Mouse (Mus musculus) megakaryocyte-erythroid progenitor cell, adult 5 weeks (primary cell): ENCODE measurements around the gene Olfr1487. TPM values are rescaled to one million over a fixed set of nuclear protein-coding genes. Genes with fewer than 3 reads are reported as not detected.

ENCODE experiments used
- polyA plus RNA-seq: library from polyadenylated mRNA; stranded (reverse); fragments of >175 nt; gene quantifications from 2 replicates; pipeline ENCODE4 v1.2.3, GENCODE M21; 2012

The Olfr1487 gene
- not detected in 2 replicates for polyA plus RNA-seq

DNA sequence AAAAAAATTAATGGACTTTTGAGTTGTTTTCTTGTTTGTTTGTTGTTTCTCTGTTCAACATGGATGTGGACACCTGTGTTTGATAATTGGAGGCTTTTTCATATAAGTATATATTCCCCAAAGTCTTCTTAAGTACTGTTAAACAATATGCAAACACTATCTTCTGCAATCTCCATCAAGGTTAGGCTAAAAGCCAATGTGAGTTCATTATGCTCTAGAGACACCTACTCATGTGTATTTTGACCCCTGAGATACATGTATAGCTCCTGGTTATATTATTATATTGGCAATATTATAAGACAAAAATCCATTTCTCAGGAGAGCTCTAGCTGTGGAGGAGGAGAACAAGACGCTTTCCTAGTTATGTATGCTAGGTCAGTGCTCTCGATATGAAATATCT lies at the start of gene Olfr1487:
TSS of gene Olfr1487 (plus strand) at position 301 of the 400 bp plus-strand sequence.

DNA sequence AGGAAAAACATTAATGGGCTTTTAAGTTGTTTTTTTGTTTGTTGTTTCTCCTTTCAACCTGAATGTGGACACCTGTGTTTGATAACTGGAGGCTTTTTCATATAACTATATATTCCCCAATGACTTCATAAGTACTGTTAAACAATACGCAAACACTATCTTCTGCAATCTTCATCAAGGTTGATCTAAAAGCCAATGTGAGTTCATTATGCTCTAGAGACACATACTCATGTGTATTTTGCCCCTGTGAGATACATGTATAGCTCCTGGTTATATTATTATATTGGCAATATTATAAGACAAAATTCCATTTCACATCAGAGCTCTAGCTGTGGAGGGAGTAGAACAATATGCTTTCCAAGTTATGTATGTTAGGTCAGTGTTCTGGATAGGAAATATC lies 34.0 kb upstream of the Olfr1487 start, which contains the start of gene Olfr1484:
TSS of gene Olfr1484 (plus strand) at position 301 of the 400 bp plus-strand sequence.

DNA sequence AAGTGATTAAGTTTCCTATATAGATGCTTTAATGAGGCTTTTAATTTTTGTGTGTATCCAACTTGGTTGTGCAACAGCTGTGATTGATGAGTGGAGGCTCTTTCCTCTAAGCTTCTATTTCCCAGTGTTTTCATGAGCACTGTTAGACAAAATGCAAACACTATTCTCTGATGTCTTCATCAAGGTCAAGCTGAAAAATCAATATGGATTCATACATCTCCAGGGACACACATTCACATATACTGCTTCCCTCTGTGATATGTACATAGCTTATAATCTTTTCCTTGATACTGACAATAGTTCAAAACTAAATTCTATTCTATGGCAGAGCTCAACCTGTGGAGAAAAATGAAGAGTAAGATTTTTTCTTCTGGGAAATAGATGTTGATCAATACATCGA lies 14.1 kb downstream of the Olfr1487 start, which contains the start of gene Olfr1489:
TSS of gene Olfr1489 (plus strand) at position 301 of the 400 bp plus-strand sequence.

DNA sequence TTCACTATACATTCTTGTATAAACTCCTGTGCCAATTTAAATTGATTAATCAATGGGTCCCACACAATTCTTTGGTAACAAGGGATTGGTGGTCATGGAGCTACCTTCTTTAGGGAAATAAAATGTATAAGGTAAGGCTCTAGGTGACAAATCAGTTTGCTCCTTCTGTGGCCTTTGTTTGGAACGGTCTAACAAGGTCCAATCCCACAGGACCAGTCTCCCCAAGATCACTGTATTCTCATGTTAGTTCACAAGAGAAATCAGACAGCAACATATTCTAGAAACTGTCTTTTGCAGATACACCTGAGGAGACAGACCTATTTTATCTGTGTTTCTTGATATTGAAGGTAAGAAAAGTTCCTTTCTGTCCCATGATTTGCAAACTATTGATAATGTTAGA lies 33.6 kb downstream of the Olfr1487 start, which contains the start of gene Olfr1490:
TSS of gene Olfr1490 (plus strand) at position 301 of the 400 bp plus-strand sequence.

Other genes with a start within 250 kb of the Olfr1487 start
- not detected in 2 replicates for gene Olfr1469, start 209.5 kb upstream of the Olfr1487 start, polyA plus RNA-seq
- gene Olfr1471, start 174.0 kb upstream of the Olfr1487 start, polyA plus RNA-seq = not detected in 2 replicates
- not detected in 2 replicates for gene Olfr1472, start 161.3 kb upstream of the Olfr1487 start, polyA plus RNA-seq
- gene Olfr1474, start 147.8 kb upstream of the Olfr1487 start, polyA plus RNA-seq = not detected in 2 replicates
- gene Olfr1475, start 137.2 kb upstream of the Olfr1487 start, polyA plus RNA-seq = not detected in 2 replicates
- 0.03 TPM in 1 of 2 replicates, not detected in the other for gene Olfr1477, start 116.8 kb upstream of the Olfr1487 start, polyA plus RNA-seq
- not detected in 2 replicates for gene Olfr1480, start 89.5 kb upstream of the Olfr1487 start, polyA plus RNA-seq
- gene Olfr1484, start 33.9 kb upstream of the Olfr1487 start, polyA plus RNA-seq = not detected in 2 replicates
- 0.01 TPM in 1 of 2 replicates, not detected in the other for gene Olfr1489, start 14.2 kb downstream of the Olfr1487 start, polyA plus RNA-seq
- not detected in 2 replicates for gene Olfr1490, start 33.7 kb downstream of the Olfr1487 start, polyA plus RNA-seq
- gene Olfr1491, start 79.9 kb downstream of the Olfr1487 start, polyA plus RNA-seq = not detected in 2 replicates
- not detected in 2 replicates for gene Olfr1493-ps1, start 105.9 kb downstream of the Olfr1487 start, polyA plus RNA-seq
- not detected in 2 replicates for gene Olfr1494, start 122.4 kb downstream of the Olfr1487 start, polyA plus RNA-seq
- not detected in 2 replicates for gene Olfr1495, start 147.2 kb downstream of the Olfr1487 start, polyA plus RNA-seq
- not detected in 2 replicates for gene Olfr1496, start 160.5 kb downstream of the Olfr1487 start, polyA plus RNA-seq
- not detected in 2 replicates for gene Olfr1497, start 180.8 kb downstream of the Olfr1487 start, polyA plus RNA-seq
- not detected in 2 replicates for gene Olfr1499, start 202.1 kb downstream of the Olfr1487 start, polyA plus RNA-seq
- gene Olfr1500, start 213.1 kb downstream of the Olfr1487 start, polyA plus RNA-seq = not detected in 2 replicates
- gene Olfr1501, start 233.3 kb downstream of the Olfr1487 start, polyA plus RNA-seq = not detected in 2 replicates
- gene Olfr1502, start 244.4 kb downstream of the Olfr1487 start, polyA plus RNA-seq = 0.10 TPM in 1 of 2 replicates, not detected in the other